Mouse (Mus musculus): Measurements from ENCODE around the gene Hnrnpu. TPM values are rescaled to one million over a fixed set of nuclear protein-coding genes. Genes with fewer than 3 reads are reported as not detected.

Gene Hnrnpu
- total RNA-seq (2023; ENCODE audit: inconsistent age) = 728 to 784 TPM (median 759 TPM) in 4 replicates

GRCm38 (mm10) chr1:178337551-178338317, at the start of gene Hnrnpu:
Hnrnpu (minus strand) TSS chr1:178337797.

GRCm38 (mm10) chr1:178318389-178319184, 19.0 kb downstream of the Hnrnpu start, which contains the start of gene Cox20:
Cox20 (plus strand) TSS chr1:178319130.

Other genes starting within 250 kb of the Hnrnpu start
- gene Desi2, start 150.4 kb downstream of the Hnrnpu start, total RNA-seq (2023; ENCODE audit: inconsistent age) = 11.6 to 15.5 TPM (median 15.1 TPM) in 4 replicates
- gene Cox20, start 18.7 kb downstream of the Hnrnpu start, total RNA-seq (2023; ENCODE audit: inconsistent age) = 50.5 to 60.5 TPM (median 55.7 TPM) in 4 replicates
- gene Efcab2, start 68.3 kb upstream of the Hnrnpu start, total RNA-seq (2023; ENCODE audit: inconsistent age) = 5.7 to 8.7 TPM (median 6.9 TPM) in 4 replicates
- not detected in 4 replicates for gene Kif26b, start 191.3 kb upstream of the Hnrnpu start, total RNA-seq (2023; ENCODE audit: inconsistent age)

Data from B cell, adult (primary cell).